Mouse (Mus musculus) embryonic facial prominence, embryonic 11.5 days (tissue): ENCODE results near the gene Dcaf4. TPM values are rescaled to one million over a fixed set of nuclear protein-coding genes. Genes with fewer than 3 reads are reported as not detected.

Experiments used
- ATAC-seq: fragments of 200-750 bp; cut with Nextera tagmentation; replicated peaks from 2 replicates; pipeline ENCODE4 v1.8.0; 2017; ENCODE audit warnings: low read depth; ENCODE audit not compliant: insufficient number of reproducible peaks, low FRiP score, low TSS enrichment
- DNase-seq: peaks from one replicate; pipeline ENCODE4 v3.0.0-alpha.2; 2015; ENCODE audit warnings: low spot score
- H3K27ac ChIP-seq: fragments of 300-500 bp; sonication (generic); replicated peaks from 2 replicates; pipeline ENCODE4 v1.5.1; 2014; ENCODE audit warnings: mild to moderate bottlenecking, low read depth, low read length, control low read depth
- H3K27me3 ChIP-seq: fragments of 300-500 bp; sonication (generic); 2 replicates; pipeline ENCODE4 v1.6.1; 2014; ENCODE audit warnings: mild to moderate bottlenecking, low read length, moderate library complexity, mixed read lengths; ENCODE audit not compliant: control insufficient read depth, insufficient read depth
- H3K36me3 ChIP-seq: fragments of 300-500 bp; sonication (generic); replicated peaks from 2 replicates; pipeline ENCODE4 v1.6.1; 2014; ENCODE audit warnings: low read depth, mild to moderate bottlenecking, low read length, moderate library complexity, mixed read lengths; ENCODE audit not compliant: control insufficient read depth, insufficient read depth
- H3K4me1 ChIP-seq: fragments of 300-500 bp; sonication (generic); 2 replicates; pipeline ENCODE4 v1.6.1; 2014; ENCODE audit warnings: low read length, mixed read lengths; ENCODE audit not compliant: control insufficient read depth, insufficient read depth
- H3K4me2 ChIP-seq: fragments of 300-500 bp; sonication (generic); 2 replicates; pipeline ENCODE4 v1.6.1; 2014; ENCODE audit warnings: low read depth, mild to moderate bottlenecking, control low read depth, low read length, moderate library complexity
- H3K4me3 ChIP-seq: fragments of 300-500 bp; sonication (generic); 2 replicates; pipeline ENCODE4 v1.5.1; 2014; ENCODE audit warnings: low read depth, low read length, control low read depth
- H3K9ac ChIP-seq: fragments of 300-500 bp; sonication (generic); replicated peaks from 2 replicates; pipeline ENCODE4 v1.6.1; 2014; ENCODE audit warnings: mild to moderate bottlenecking, control low read depth, low read length
- H3K9me3 ChIP-seq: fragments of 300-500 bp; sonication (generic); replicated peaks from 2 replicates; pipeline ENCODE4 v1.6.1; 2016; ENCODE audit warnings: mild to moderate bottlenecking, low read length, inconsistent platforms, mixed read lengths; ENCODE audit not compliant: control insufficient read depth
- WGBS: fragments of 180-500 bp; shearing (Covaris S2); extraction: QIAGEN DNeasy Blood & Tissue Kit; methylation state at CpG from one replicate; pipeline ENCODE4 v1.1.7; 2014; 5-methylcytosine and 5-hydroxymethylcytosine counted together
- polyA plus RNA-seq: library from polyadenylated mRNA; unstranded; fragments of >200 nt; fragmentation: Nextera tagmentation; extraction: Ambion mirVana; gene quantifications from 2 replicates; pipeline ENCODE4 v1.2.1, GENCODE M21; 2014

Dcaf4 gene
- polyA plus RNA-seq, 1 experiment from 2014 or later = 27.2 TPM

DNA sequence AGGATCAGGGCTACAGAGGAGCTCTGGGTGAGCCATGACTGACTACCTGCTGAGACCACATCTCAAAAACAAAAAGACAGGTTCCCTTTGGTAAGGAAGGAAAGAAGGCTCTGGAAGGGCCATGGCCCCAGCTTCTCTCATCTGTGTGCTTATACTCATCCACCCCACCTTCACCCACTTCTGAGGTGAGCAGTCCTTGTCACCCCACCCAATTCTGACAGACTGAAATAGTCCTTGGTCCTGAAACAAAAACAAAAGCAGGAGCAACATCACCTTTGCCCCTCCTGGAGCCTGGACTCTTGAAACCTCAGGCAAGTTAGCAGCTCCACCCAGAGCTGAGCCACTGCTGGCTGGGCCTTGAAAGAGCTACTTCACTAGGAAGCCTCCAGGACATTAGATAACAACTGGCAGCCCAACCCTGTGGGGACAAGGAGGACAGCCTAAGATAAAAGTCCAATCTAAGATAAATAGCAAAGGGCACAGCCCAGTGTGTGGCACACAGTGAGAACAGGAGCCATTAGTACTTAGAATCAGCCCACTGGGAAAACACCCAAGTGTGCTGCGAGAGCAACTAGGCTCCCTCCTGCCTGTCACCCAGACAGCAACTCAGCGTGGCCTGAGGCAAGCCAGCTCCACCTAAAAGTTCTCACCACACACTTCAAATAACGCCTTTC, 58.8 kb downstream of the Dcaf4 start:
- peaks cover 9% of the 10 kb centered on the region for H3K36me3 ChIP-seq
- ATAC-seq (no peak), DNase-seq (no peak)
- H3K9ac ChIP-seq = no peak overlapping the region
- no peaks in the 10 kb centered on the region for H3K4me1 ChIP-seq
- H3K9me3 ChIP-seq = no peaks in the 10 kb centered on the region
- no peak overlapping the region for H3K4me2 ChIP-seq
- H3K27me3 ChIP-seq = no peaks in the 10 kb centered on the region
- WGBS = 35% methylated on average over 3 of the region's 3 CpGs
- H3K4me3 ChIP-seq = no peak overlapping the region
- no peak overlapping the region for H3K27ac ChIP-seq

GRCm38 (mm10) chr12:83580283-83580682, 60.0 kb downstream of the Dcaf4 start:
- ATAC-seq = no peak
- DNase-seq = no peak
- Histone ChIP-seq H3K9ac (no peak overlapping the region), H3K4me2 (no peak overlapping the region), H3K4me1 (no peaks in the 10 kb centered on the region), H3K27me3 (no peaks in the 10 kb centered on the region), H3K4me3 (no peak overlapping the region), H3K27ac (no peak overlapping the region), H3K9me3 (no peaks in the 10 kb centered on the region), H3K36me3 (peaks cover 4% of the 10 kb centered on the region; the same call in 1 of the 2 replicates)
- 89% methylated on average over 3 of the region's 3 CpGs for WGBS

DNA sequence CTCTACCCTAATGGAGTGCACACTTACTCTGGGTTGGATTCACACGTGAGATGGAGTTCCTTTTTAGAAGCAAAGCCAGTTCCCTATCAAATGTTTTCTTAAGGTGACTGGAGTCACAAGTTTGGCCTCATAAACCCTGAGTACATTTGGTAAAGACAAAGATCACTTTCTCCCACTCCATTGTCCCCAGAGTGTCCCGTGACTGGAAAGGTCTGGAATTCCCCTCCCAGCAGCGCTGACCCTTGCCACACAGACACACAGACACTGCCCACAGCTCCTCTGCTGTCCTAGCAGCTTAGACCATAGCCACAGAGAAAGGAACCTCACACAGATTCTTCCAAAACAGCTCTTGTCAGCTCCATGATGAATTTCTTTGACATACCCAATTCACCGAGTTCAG, 61.8 kb downstream of the Dcaf4 start:
- no peaks in the 10 kb centered on the region for H3K9me3 ChIP-seq
- WGBS = 56% methylated on average over 4 of the region's 4 CpGs

DNA sequence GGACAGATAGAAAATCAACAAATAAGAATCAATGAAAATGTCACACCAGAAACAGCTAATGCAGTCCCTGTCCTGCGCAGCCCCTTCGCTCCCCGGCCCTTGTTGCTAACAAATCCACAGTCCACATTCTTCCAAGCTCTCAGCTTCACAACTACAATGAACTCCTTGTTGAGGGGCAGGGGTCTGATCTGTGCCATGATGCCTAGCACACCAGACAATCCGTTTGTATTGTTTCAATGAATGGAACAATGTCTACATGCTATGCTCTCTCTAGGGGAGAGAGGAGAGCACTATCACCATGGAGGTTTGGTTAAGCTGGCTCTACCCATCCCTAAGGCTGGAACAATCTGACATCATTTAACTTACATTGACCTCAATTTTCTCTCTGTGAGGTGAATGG, 62.5 kb downstream of the Dcaf4 start:
- no peak overlapping the region for H3K27ac ChIP-seq
- H3K27me3 ChIP-seq = no peaks in the 10 kb centered on the region
- 66% methylated on average over 4 of the region's 4 CpGs for WGBS
- ATAC-seq = no peak
- DNase-seq = no peak
- H3K9me3 ChIP-seq = no peaks in the 10 kb centered on the region
- H3K4me3 ChIP-seq = no peak overlapping the region
- no peak overlapping the region for H3K9ac ChIP-seq
- H3K36me3 ChIP-seq = no peaks in the 10 kb centered on the region; the same call in 1 of the 2 replicates
- H3K4me1 ChIP-seq = no peaks in the 10 kb centered on the region
- no peak overlapping the region for H3K4me2 ChIP-seq

More for the DNA sequence above, 61.8 kb downstream of the Dcaf4 start:
- no peak overlapping the region for H3K4me3 ChIP-seq
- no peaks in the 10 kb centered on the region for H3K36me3 ChIP-seq
- ATAC-seq (no peak), DNase-seq (no peak)
- H3K27ac ChIP-seq = no peak overlapping the region
- H3K4me1 ChIP-seq = no peaks in the 10 kb centered on the region
- no peak overlapping the region for H3K4me2 ChIP-seq
- H3K27me3 ChIP-seq = no peaks in the 10 kb centered on the region
- no peak overlapping the region for H3K9ac ChIP-seq

GRCm38 (mm10) chr12:83586628-83587027, 66.4 kb downstream of the Dcaf4 start:
- Histone ChIP-seq H3K36me3 (no peaks in the 10 kb centered on the region; the same call in 1 of the 2 replicates), H3K27ac (no peak overlapping the region), H3K4me1 (no peaks in the 10 kb centered on the region), H3K27me3 (no peaks in the 10 kb centered on the region), H3K9ac (no peak overlapping the region), H3K9me3 (no peaks in the 10 kb centered on the region), H3K4me2 (no peak overlapping the region), H3K4me3 (no peak overlapping the region)
- 95% methylated on average over 5 of the region's 5 CpGs for WGBS
- ATAC-seq = no peak
- no peak for DNase-seq

Other genes starting within 250 kb of the Dcaf4 start
- 2.0 and 6.0 TPM in 2 replicates for gene Dpf3, start 32.8 kb upstream of the Dcaf4 start, polyA plus RNA-seq
- 16.7 and 17.0 TPM in 2 replicates for gene Zfyve1, start 76.8 kb downstream of the Dcaf4 start, polyA plus RNA-seq
- 254 and 265 TPM in 2 replicates for gene Rbm25, start 110.8 kb downstream of the Dcaf4 start, polyA plus RNA-seq
- 69.8 and 70.8 TPM in 2 replicates for gene Psen1, start 167.7 kb downstream of the Dcaf4 start, polyA plus RNA-seq
- gene Papln, start 243.2 kb downstream of the Dcaf4 start, polyA plus RNA-seq = 0.06 TPM in 1 of 2 replicates, not detected in the other